Mouse (Mus musculus): Measurements from ENCODE around the gene Klhl40. TPM values are rescaled to one million over a fixed set of nuclear protein-coding genes. Genes with fewer than 3 reads are reported as not detected.

Klhl40 gene
- polyA plus RNA-seq, 1 experiment from 2014 or later = 0.38 TPM

GRCm38 (mm10) chr9:121791206-121791605, 13.8 kb downstream of the Klhl40 start:
- 14% methylated on average over 5 of the region's 5 CpGs for WGBS
- H3K9me3 ChIP-seq = no peaks in the 10 kb centered on the region
- DNase-seq (ENCODE audit: low spot score) = peak; percentile 90
- H3K27ac ChIP-seq = no peak overlapping the region; the same call in 1 of the 2 replicates
- H3K36me3 ChIP-seq = no peaks in the 10 kb centered on the region
- peaks cover 32% of the 10 kb centered on the region for H3K4me1 ChIP-seq
- H3K27me3 ChIP-seq (ENCODE audit: insufficient read depth, poor library complexity, severe bottlenecking) = peaks cover 67% of the 10 kb centered on the region
- peak overlapping the region; percentile 25; the same call in 1 of the 2 replicates for H3K4me3 ChIP-seq

- Histone ChIP-seq H3K27me3 (ENCODE audit: insufficient read depth, poor library complexity, severe bottlenecking) (peaks cover 65% of the 10 kb centered on the region), H3K36me3 (no peaks in the 10 kb centered on the region), H3K4me1 (peaks cover 32% of the 10 kb centered on the region), H3K4me3 (peak within 1 kb of the TSS; percentile 25; the same call in 1 of the 2 replicates), H3K9me3 (no peaks in the 10 kb centered on the region), H3K27ac (no peak within 1 kb of the TSS)
- 42% methylated on average over 24 of the region's 24 CpGs for WGBS
- no peak for DNase-seq (ENCODE audit: low spot score)
Observed at GRCm38 (mm10) chr9:121791757-121792521, 14.5 kb downstream of the Klhl40 start, which contains the start of gene Hhatl. Gene Hhatl, minus strand, starts transcription at chr9:121792507.

GRCm38 (mm10) chr9:121794972-121795539, 17.6 kb downstream of the Klhl40 start:
- 59% methylated on average over 1 of the region's 1 CpGs for WGBS
- H3K4me1 ChIP-seq = peaks cover 46% of the 10 kb centered on the region

GRCm38 (mm10) chr9:121797722-121798121, 20.3 kb downstream of the Klhl40 start:
- Histone ChIP-seq H3K36me3 (no peaks in the 10 kb centered on the region), H3K27ac (no peak overlapping the region), H3K27me3 (ENCODE audit: insufficient read depth, poor library complexity, severe bottlenecking) (peaks cover 45% of the 10 kb centered on the region), H3K9me3 (no peaks in the 10 kb centered on the region), H3K4me3 (no peak overlapping the region), H3K4me1 (peaks cover 32% of the 10 kb centered on the region)
- no peak for DNase-seq (ENCODE audit: low spot score)
- WGBS = 16% methylated on average over 12 of the region's 12 CpGs

More at GRCm38 (mm10) chr9:121794972-121795539, 17.6 kb downstream of the Klhl40 start:
- Histone ChIP-seq H3K27me3 (ENCODE audit: insufficient read depth, poor library complexity, severe bottlenecking) (peaks cover 58% of the 10 kb centered on the region), H3K36me3 (no peaks in the 10 kb centered on the region), H3K9me3 (no peaks in the 10 kb centered on the region), H3K4me3 (no peak overlapping the region), H3K27ac (no peak overlapping the region)
- no peak for DNase-seq (ENCODE audit: low spot score)

GRCm38 (mm10) chr9:121798887-121799520, 21.6 kb downstream of the Klhl40 start:
- Histone ChIP-seq H3K27me3 (ENCODE audit: insufficient read depth, poor library complexity, severe bottlenecking) (peaks cover 42% of the 10 kb centered on the region), H3K9me3 (no peaks in the 10 kb centered on the region), H3K27ac (no peak overlapping the region), H3K4me1 (peaks cover 41% of the 10 kb centered on the region), H3K36me3 (no peaks in the 10 kb centered on the region), H3K4me3 (no peak overlapping the region)
- DNase-seq (ENCODE audit: low spot score) = no peak
- 38% methylated on average over 6 of the region's 6 CpGs for WGBS

- Histone ChIP-seq H3K27ac (no peak overlapping the region), H3K36me3 (no peaks in the 10 kb centered on the region), H3K4me1 (peaks cover 33% of the 10 kb centered on the region), H3K4me3 (no peak overlapping the region), H3K9me3 (no peaks in the 10 kb centered on the region), H3K27me3 (ENCODE audit: insufficient read depth, poor library complexity, severe bottlenecking) (peaks cover 23% of the 10 kb centered on the region)
- 45% methylated on average over 7 of the region's 7 CpGs for WGBS
- DNase-seq (ENCODE audit: low spot score) = no peak
Observed at GRCm38 (mm10) chr9:121802747-121803146, 25.3 kb downstream of the Klhl40 start.

GRCm38 (mm10) chr9:121807546-121807945, 30.1 kb downstream of the Klhl40 start:
- H3K4me3 ChIP-seq = no peak overlapping the region
- peaks cover 8% of the 10 kb centered on the region; the same call in 1 of the 2 replicates for H3K27me3 ChIP-seq (ENCODE audit: insufficient read depth, poor library complexity, severe bottlenecking)
- 57% methylated on average over 1 of the region's 1 CpGs for WGBS
- no peak overlapping the region for H3K27ac ChIP-seq
- H3K4me1 ChIP-seq = peaks cover 45% of the 10 kb centered on the region
- DNase-seq (ENCODE audit: low spot score) = no peak
- H3K36me3 ChIP-seq = no peaks in the 10 kb centered on the region
- no peaks in the 10 kb centered on the region for H3K9me3 ChIP-seq

- peaks cover 41% of the 10 kb centered on the region for H3K4me1 ChIP-seq
- WGBS = 59% methylated on average over 7 of the region's 7 CpGs
- no peaks in the 10 kb centered on the region for H3K9me3 ChIP-seq
- H3K4me3 ChIP-seq = no peak overlapping the region
- no peak overlapping the region for H3K27ac ChIP-seq
- H3K27me3 ChIP-seq (ENCODE audit: insufficient read depth, poor library complexity, severe bottlenecking) = peaks cover 11% of the 10 kb centered on the region; the same call in 1 of the 2 replicates
- DNase-seq (ENCODE audit: low spot score) = no peak
- H3K36me3 ChIP-seq = no peaks in the 10 kb centered on the region
Observed at GRCm38 (mm10) chr9:121807947-121808346, 30.5 kb downstream of the Klhl40 start.

- 58% methylated on average over 3 of the region's 3 CpGs for WGBS
- Histone ChIP-seq H3K4me3 (no peak overlapping the region), H3K27ac (no peak overlapping the region), H3K27me3 (ENCODE audit: insufficient read depth, poor library complexity, severe bottlenecking) (peaks cover 16% of the 10 kb centered on the region; the same call in 1 of the 2 replicates), H3K4me1 (peaks cover 36% of the 10 kb centered on the region), H3K36me3 (no peaks in the 10 kb centered on the region), H3K9me3 (no peaks in the 10 kb centered on the region)
- no peak for DNase-seq (ENCODE audit: low spot score)
Observed at GRCm38 (mm10) chr9:121808511-121808910, 31.1 kb downstream of the Klhl40 start.

GRCm38 (mm10) chr9:121810081-121810821, 32.8 kb downstream of the Klhl40 start:
- DNase-seq (ENCODE audit: low spot score) = no peak
- Histone ChIP-seq H3K27me3 (ENCODE audit: insufficient read depth, poor library complexity, severe bottlenecking) (peaks cover 19% of the 10 kb centered on the region; the same call in 1 of the 2 replicates), H3K27ac (no peak overlapping the region), H3K4me1 (peaks cover 36% of the 10 kb centered on the region), H3K9me3 (no peaks in the 10 kb centered on the region), H3K36me3 (no peaks in the 10 kb centered on the region), H3K4me3 (no peak overlapping the region)
- 40% methylated on average over 15 of the region's 15 CpGs for WGBS

GRCm38 (mm10) chr9:121815183-121815582, 37.8 kb downstream of the Klhl40 start:
- 19% methylated on average over 6 of the region's 6 CpGs for WGBS
- peaks cover 24% of the 10 kb centered on the region; the same call in 1 of the 2 replicates for H3K27me3 ChIP-seq (ENCODE audit: insufficient read depth, poor library complexity, severe bottlenecking)
- no peak overlapping the region for H3K27ac ChIP-seq
- DNase-seq (ENCODE audit: low spot score) = no peak
- H3K9me3 ChIP-seq = no peaks in the 10 kb centered on the region
- H3K4me1 ChIP-seq = peaks cover 24% of the 10 kb centered on the region
- no peaks in the 10 kb centered on the region for H3K36me3 ChIP-seq
- no peak overlapping the region for H3K4me3 ChIP-seq

- no peaks in the 10 kb centered on the region for H3K9me3 ChIP-seq
- no peak overlapping the region for H3K27ac ChIP-seq
- no peak overlapping the region for H3K4me3 ChIP-seq
- no peak for DNase-seq (ENCODE audit: low spot score)
- no peaks in the 10 kb centered on the region for H3K36me3 ChIP-seq
- peaks cover 25% of the 10 kb centered on the region for H3K4me1 ChIP-seq
- 80% methylated on average over 9 of the region's 9 CpGs for WGBS
- peaks cover 8% of the 10 kb centered on the region; the same call in 1 of the 2 replicates for H3K27me3 ChIP-seq (ENCODE audit: insufficient read depth, poor library complexity, severe bottlenecking)
Observed at GRCm38 (mm10) chr9:121819073-121819770, 41.8 kb downstream of the Klhl40 start.

Measured in heart, embryonic 10.5 days (tissue).